Mouse (Mus musculus) neural tube, embryonic 14.5 days (tissue): ENCODE measurements around the gene Tmem117. TPM values are rescaled to one million over a fixed set of nuclear protein-coding genes. Genes with fewer than 3 reads are reported as not detected.

Experiments used
- ATAC-seq: fragments of 200-750 bp; cut with Nextera tagmentation; 2 replicates; pipeline ENCODE4 v1.8.0; 2017; ENCODE audit warnings: low read depth, mild to moderate bottlenecking, moderate TSS enrichment, moderate library complexity
- H3K27ac ChIP-seq: fragments of 300-500 bp; sonication (generic); 2 replicates; pipeline ENCODE4 v1.5.1; 2014; ENCODE audit warnings: low read depth, mild to moderate bottlenecking, control low read depth, low read length, moderate library complexity, mixed read lengths
- H3K27me3 ChIP-seq: fragments of 300-500 bp; sonication (generic); 2 replicates; pipeline ENCODE4 v1.6.1; 2014; ENCODE audit warnings: low read length; ENCODE audit not compliant: control insufficient read depth, insufficient read depth
- H3K36me3 ChIP-seq: fragments of 300-500 bp; sonication (generic); 2 replicates; pipeline ENCODE4 v1.6.1; 2014; ENCODE audit warnings: low read length, mixed read lengths; ENCODE audit not compliant: control insufficient read depth, insufficient read depth
- H3K4me1 ChIP-seq: fragments of 300-500 bp; sonication (generic); 2 replicates; pipeline ENCODE4 v1.6.1; 2014; ENCODE audit warnings: low read length; ENCODE audit not compliant: control insufficient read depth, insufficient read depth
- H3K4me2 ChIP-seq: fragments of 300-500 bp; sonication (generic); 2 replicates; pipeline ENCODE4 v1.6.1; 2014; ENCODE audit warnings: mild to moderate bottlenecking, low read depth, low read length, control low read depth
- H3K4me3 ChIP-seq: fragments of 300-500 bp; sonication (generic); 2 replicates; pipeline ENCODE4 v1.5.1; 2014; ENCODE audit warnings: low read depth, low read length, control low read depth, mixed read lengths
- H3K9ac ChIP-seq: fragments of 300-500 bp; sonication (generic); replicated peaks from 2 replicates; pipeline ENCODE4 v1.6.1; 2014; ENCODE audit warnings: low read depth, mild to moderate bottlenecking, control low read depth, low read length, mixed read lengths
- H3K9me3 ChIP-seq: fragments of 300-500 bp; sonication (generic); 2 replicates; pipeline ENCODE4 v1.6.1; 2016; ENCODE audit warnings: low read length; ENCODE audit not compliant: control insufficient read depth
- WGBS: fragments of 180-500 bp; shearing (Covaris S2); extraction: QIAGEN DNeasy Blood & Tissue Kit; methylation state at CpG from one replicate; pipeline ENCODE4 v1.1.7; 2014; 5-methylcytosine and 5-hydroxymethylcytosine counted together
- polyA plus RNA-seq: library from polyadenylated mRNA; unstranded; fragments of >200 nt; fragmentation: Nextera tagmentation; extraction: Ambion mirVana; gene quantifications from 2 replicates; pipeline ENCODE4 v1.2.1, GENCODE M21; 2014

Tmem117 gene
- polyA plus RNA-seq, 1 experiment from 2014 or later: 19.5 TPM

- Histone ChIP-seq H3K27ac (no peak overlapping the region), H3K9me3 (no peaks in the 10 kb centered on the region), H3K4me1 (peaks cover 9% of the 10 kb centered on the region; the same call in 1 of the 2 replicates), H3K27me3 (no peaks in the 10 kb centered on the region), H3K4me3 (no peak overlapping the region), H3K9ac (no peak overlapping the region), H3K36me3 (no peaks in the 10 kb centered on the region), H3K4me2 (no peak overlapping the region)
- 90% methylated on average over 3 of the region's 3 CpGs for WGBS
- ATAC-seq: no peak
Observed at GRCm38 (mm10) chr15:94806005-94806404, 177.0 kb downstream of the Tmem117 start.

- Histone ChIP-seq H3K9ac (no peak overlapping the region), H3K4me1 (peaks cover 8% of the 10 kb centered on the region; the same call in 1 of the 2 replicates)
Observed at GRCm38 (mm10) chr15:94811550-94811949, 182.5 kb downstream of the Tmem117 start.

GRCm38 (mm10) chr15:94814213-94815100 lies 185.4 kb downstream of the Tmem117 start:
- 90% methylated on average over 15 of the region's 15 CpGs for WGBS
- no peaks in the 10 kb centered on the region for H3K27me3 ChIP-seq
- peaks cover 8% of the 10 kb centered on the region; the same call in 1 of the 2 replicates for H3K4me1 ChIP-seq
- H3K36me3 ChIP-seq: no peaks in the 10 kb centered on the region
- no peak overlapping the region for H3K9ac ChIP-seq
- no peak overlapping the region for H3K27ac ChIP-seq
- no peaks in the 10 kb centered on the region for H3K9me3 ChIP-seq
- H3K4me3 ChIP-seq: no peak overlapping the region
- ATAC-seq: no peak
- H3K4me2 ChIP-seq: no peak overlapping the region

More at GRCm38 (mm10) chr15:94811550-94811949, 182.5 kb downstream of the Tmem117 start:
- WGBS: 19% methylated on average over 5 of the region's 5 CpGs
- no peaks in the 10 kb centered on the region for H3K9me3 ChIP-seq
- no peaks in the 10 kb centered on the region for H3K27me3 ChIP-seq
- no peak overlapping the region for H3K4me3 ChIP-seq
- no peaks in the 10 kb centered on the region for H3K36me3 ChIP-seq
- H3K4me2 ChIP-seq: no peak overlapping the region
- ATAC-seq: peak; percentile 34; the same call in 1 of the 2 replicates
- H3K27ac ChIP-seq: 0 out of 2 replicates have a peak overlapping the region, but pooled peaks have one; percentile 22

GRCm38 (mm10) chr15:94835634-94836033 lies 206.6 kb downstream of the Tmem117 start:
- Histone ChIP-seq H3K4me1 (no peaks in the 10 kb centered on the region), H3K27me3 (no peaks in the 10 kb centered on the region), H3K4me3 (no peak overlapping the region), H3K4me2 (no peak overlapping the region), H3K9ac (no peak overlapping the region), H3K9me3 (no peaks in the 10 kb centered on the region), H3K27ac (no peak overlapping the region), H3K36me3 (no peaks in the 10 kb centered on the region)
- no peak for ATAC-seq
- 86% methylated on average over 3 of the region's 3 CpGs for WGBS

- no peaks in the 10 kb centered on the region for H3K9me3 ChIP-seq
- ATAC-seq: no peak
- H3K9ac ChIP-seq: no peak overlapping the region
- H3K4me1 ChIP-seq: no peaks in the 10 kb centered on the region
- no peak overlapping the region for H3K4me3 ChIP-seq
- no peak overlapping the region for H3K4me2 ChIP-seq
- H3K36me3 ChIP-seq: no peaks in the 10 kb centered on the region
- H3K27ac ChIP-seq: no peak overlapping the region
- H3K27me3 ChIP-seq: no peaks in the 10 kb centered on the region
- WGBS: 73% methylated on average over 4 of the region's 4 CpGs
Observed at GRCm38 (mm10) chr15:94838646-94839045, 209.6 kb downstream of the Tmem117 start.

- H3K4me1 ChIP-seq: no peaks in the 10 kb centered on the region
- no peak overlapping the region for H3K27ac ChIP-seq
- ATAC-seq: no peak
- 80% methylated on average over 2 of the region's 2 CpGs for WGBS
- H3K36me3 ChIP-seq: no peaks in the 10 kb centered on the region
- H3K4me3 ChIP-seq: no peak overlapping the region
- H3K4me2 ChIP-seq: no peak overlapping the region
- H3K9me3 ChIP-seq: no peaks in the 10 kb centered on the region
- H3K27me3 ChIP-seq: no peaks in the 10 kb centered on the region
- no peak overlapping the region for H3K9ac ChIP-seq
Observed at GRCm38 (mm10) chr15:94847501-94847900, 218.5 kb downstream of the Tmem117 start.

GRCm38 (mm10) chr15:94859641-94860040 lies 230.6 kb downstream of the Tmem117 start:
- 55% methylated on average over 6 of the region's 6 CpGs for WGBS
- Histone ChIP-seq H3K27me3 (no peaks in the 10 kb centered on the region), H3K27ac (no peak overlapping the region), H3K9ac (no peak overlapping the region), H3K9me3 (no peaks in the 10 kb centered on the region), H3K36me3 (no peaks in the 10 kb centered on the region), H3K4me2 (no peak overlapping the region), H3K4me3 (no peak overlapping the region), H3K4me1 (no peaks in the 10 kb centered on the region)
- peak; percentile 49; the same call in 1 of the 2 replicates for ATAC-seq

- no peaks in the 10 kb centered on the region for H3K4me1 ChIP-seq
- H3K36me3 ChIP-seq: no peaks in the 10 kb centered on the region
- H3K27ac ChIP-seq: no peak overlapping the region
- 100% methylated on average over 2 of the region's 2 CpGs for WGBS
- no peaks in the 10 kb centered on the region for H3K27me3 ChIP-seq
- H3K4me3 ChIP-seq: no peak overlapping the region
- no peak for ATAC-seq
- no peak overlapping the region for H3K4me2 ChIP-seq
- no peak overlapping the region for H3K9ac ChIP-seq
- no peaks in the 10 kb centered on the region for H3K9me3 ChIP-seq
Observed at GRCm38 (mm10) chr15:94861173-94861572, 232.1 kb downstream of the Tmem117 start.

GRCm38 (mm10) chr15:94864134-94864533 lies 235.1 kb downstream of the Tmem117 start:
- ATAC-seq: no peak
- Histone ChIP-seq H3K4me2 (no peak overlapping the region), H3K4me1 (no peaks in the 10 kb centered on the region), H3K4me3 (no peak overlapping the region), H3K27me3 (no peaks in the 10 kb centered on the region), H3K27ac (no peak overlapping the region), H3K36me3 (no peaks in the 10 kb centered on the region), H3K9ac (no peak overlapping the region), H3K9me3 (no peaks in the 10 kb centered on the region)
- 22% methylated on average over 1 of the region's 1 CpGs for WGBS
